Mouse (Mus musculus) CH12.LX (cell line): ENCODE results near the gene Arpp21. TPM values are rescaled to one million over a fixed set of nuclear protein-coding genes. Genes with fewer than 3 reads are reported as not detected.
A peak's percentile ranks its signal among the peaks of the same experiment; 100 is the strongest.

Source experiments
- DNase-seq: peaks from one replicate; pipeline ENCODE4 v3.0.0-alpha.2; 2013; ENCODE audit errors: extremely low read depth
- H3K27ac ChIP-seq: 2 replicates; pipeline ENCODE4 v1.5.1; 2012; ENCODE audit warnings: low read depth, mild to moderate bottlenecking, control low read depth, moderate library complexity; ENCODE audit not compliant: insufficient read depth
- H3K27me3 ChIP-seq: replicated peaks from 2 replicates; pipeline ENCODE3; 2012; ENCODE audit warnings: inconsistent platforms
- H3K36me3 ChIP-seq, 2 experiments: replicated peaks in 1 of 2; 2 replicates each; pipeline versions ENCODE3 to v1.6.1; 2012; ENCODE audit warnings: inconsistent platforms in 1 of 2, low read length in 1 of 2, mild to moderate bottlenecking in 1 of 2, mixed read lengths in 1 of 2, moderate library complexity in 1 of 2; ENCODE audit not compliant: control insufficient read depth in 1 of 2, insufficient read depth in 1 of 2
- H3K4me1 ChIP-seq, 2 experiments: 2 replicates each; pipeline ENCODE4 v1.6.1; 2012; ENCODE audit warnings: inconsistent platforms in 1 of 2, moderate library complexity in 1 of 2; ENCODE audit not compliant: insufficient read depth in 2 of 2, control insufficient read depth in 1 of 2
- H3K4me2 ChIP-seq: 2 replicates; pipeline ENCODE4 v1.6.1; 2012; ENCODE audit warnings: low read depth, mild to moderate bottlenecking, control low read depth; ENCODE audit not compliant: poor library complexity, insufficient read depth, severe bottlenecking
- H3K4me3 ChIP-seq, 3 experiments: fragments of 150-350 bp in 1 of 3; sonication (generic) in 1 of 3; replicated peaks in 1 of 3; 2 replicates each; pipeline versions ENCODE3 to v1.5.1; 2011 to 2012; ENCODE audit warnings: low read depth in 2 of 3, low read length in 2 of 3, mild to moderate bottlenecking in 2 of 3, moderate library complexity in 2 of 3, control low read depth in 1 of 3, improper control_type of control experiment in 1 of 3, inconsistent platforms in 1 of 3, mixed read lengths in 1 of 3; ENCODE audit not compliant: poor library complexity in 1 of 3
- H3K79me2 ChIP-seq: replicated peaks from 2 replicates; pipeline ENCODE4 v1.6.1; 2012; ENCODE audit warnings: mild to moderate bottlenecking, moderate library complexity; ENCODE audit not compliant: control insufficient read depth, poor library complexity, insufficient read depth, severe bottlenecking; ENCODE audit errors: extremely low read depth
- H3K9ac ChIP-seq: 2 replicates; pipeline ENCODE4 v1.6.1; 2012; ENCODE audit warnings: low read depth, mild to moderate bottlenecking, control low read depth, moderate library complexity; ENCODE audit not compliant: insufficient read depth
- H3K9me3 ChIP-seq: replicated peaks from 2 replicates; pipeline ENCODE3; 2012; ENCODE audit warnings: low read length, inconsistent platforms, mixed read lengths
- CHD2 ChIP-seq: IDR thresholded peaks from 2 replicates; pipeline ENCODE4 v1.6.1; 2011; ENCODE audit warnings: low read length, improper control_type of control experiment
- CTCF ChIP-seq, 2 experiments: IDR thresholded peaks in 1 of 2; conservative IDR thresholded peaks in 1 of 2; 2 replicates each; pipeline ENCODE4 v1.5.1; 2011 to 2012; ENCODE audit warnings: low read depth in 2 of 2, low read length in 2 of 2, improper control_type of control experiment in 1 of 2, inconsistent platforms in 1 of 2, mild to moderate bottlenecking in 1 of 2, moderate library complexity in 1 of 2
- HCFC1 ChIP-seq: IDR thresholded peaks from 2 replicates; pipeline ENCODE4 v1.6.1; 2012; ENCODE audit warnings: low read depth, mild to moderate bottlenecking, inconsistent platforms, low read length, improper control_type of control experiment
- MAFK ChIP-seq: IDR thresholded peaks from 2 replicates; pipeline ENCODE4 v1.6.1; 2011; ENCODE audit warnings: low read length, improper control_type of control experiment; ENCODE audit not compliant: insufficient replicate concordance
- MAX ChIP-seq: IDR thresholded peaks from 2 replicates; pipeline ENCODE4 v1.6.1; 2011; ENCODE audit warnings: low read length, improper control_type of control experiment
- MXI1 ChIP-seq: IDR thresholded peaks from 2 replicates; pipeline ENCODE4 v1.6.1; 2011; ENCODE audit warnings: mild to moderate bottlenecking, low read depth, low read length, improper control_type of control experiment
- MYC ChIP-seq: IDR thresholded peaks from 2 replicates; pipeline ENCODE4 v1.6.1; 2011; ENCODE audit warnings: low read depth, mild to moderate bottlenecking, improper control_type of control experiment, low read length
- NELFE ChIP-seq: IDR thresholded peaks from 2 replicates; pipeline ENCODE4 v1.6.1; 2011; ENCODE audit warnings: low read depth, low read length, improper control_type of control experiment
- PAX5 ChIP-seq: IDR thresholded peaks from 2 replicates; pipeline ENCODE4 v1.6.1; 2012; ENCODE audit warnings: low read length, inconsistent platforms, mixed read lengths
- POLR2AphosphoS2 ChIP-seq: IDR thresholded peaks from 2 replicates; pipeline ENCODE4 v1.6.1; 2011; ENCODE audit warnings: low read depth, low read length, improper control_type of control experiment
- SMC3 ChIP-seq: IDR thresholded peaks from 2 replicates; pipeline ENCODE4 v1.6.1; 2011; ENCODE audit warnings: low read depth, low read length, improper control_type of control experiment
- UBTF ChIP-seq: IDR thresholded peaks from 2 replicates; pipeline ENCODE4 v1.6.1; 2012; ENCODE audit warnings: low read depth, mild to moderate bottlenecking, inconsistent platforms, low read length, improper control_type of control experiment, moderate library complexity
- USF1 ChIP-seq: IDR thresholded peaks from 2 replicates; pipeline ENCODE4 v1.6.1; 2014; ENCODE audit warnings: low read depth, mild to moderate bottlenecking, inconsistent platforms, low read length, improper control_type of control experiment
- USF2 ChIP-seq: conservative IDR thresholded peaks from 2 replicates; pipeline ENCODE4 v1.6.1; 2011; ENCODE audit warnings: low read depth, low read length, improper control_type of control experiment
- ZC3H11A ChIP-seq: IDR thresholded peaks from 2 replicates; pipeline ENCODE4 v1.6.1; 2012; ENCODE audit warnings: low read depth, mild to moderate bottlenecking, inconsistent platforms, low read length, improper control_type of control experiment
- ZKSCAN1 ChIP-seq: IDR thresholded peaks from 2 replicates; pipeline ENCODE4 v1.6.1; 2012; ENCODE audit warnings: low read depth, inconsistent platforms, low read length, improper control_type of control experiment, borderline replicate concordance
- ZMIZ1 ChIP-seq: IDR thresholded peaks from 2 replicates; pipeline ENCODE4 v1.6.1; 2012; ENCODE audit warnings: low read depth, mild to moderate bottlenecking, inconsistent platforms, low read length, improper control_type of control experiment
- dilution Hi-C: fragments of 300-500 bp; cut with MboI; formaldehyde crosslinking; loops from 2 replicates; pipeline ENCODE4 v1.14.3; 2020; ENCODE audit warnings: low sequenced_read_pairs; ENCODE audit not compliant: extremely low pct_unique_long_range_greater_than_20kb, extremely low pct_ligation_motif_present
- in situ Hi-C: fragments of 300-500 bp; cut with MboI; formaldehyde crosslinking; loops from 3 replicates; pipeline ENCODE4 v1.14.3; 2019; ENCODE audit warnings: low sequenced_read_pairs, low pct_ligation_motif_present, low pct_unique_long_range_greater_than_20kb, mixed read lengths
- polyA plus RNA-seq: library from polyadenylated mRNA; unstranded; fragments of >175 nt; gene quantifications from 2 replicates; pipeline ENCODE4 v1.2.1, GENCODE M21; 2012; ENCODE audit warnings: low read depth; ENCODE audit not compliant: insufficient read length
- total RNA-seq, 2 experiments: library from RNA; depleted of rRNA; stranded (reverse); fragments of 300-350 nt in 1 of 2; fragments of >200 nt in 1 of 2; gene quantifications; 2 replicates each; pipeline ENCODE4 v1.2.3; 2012 to 2014

The Arpp21 gene
- total and polyA plus RNA-seq, 3 experiments = not detected

DNA sequence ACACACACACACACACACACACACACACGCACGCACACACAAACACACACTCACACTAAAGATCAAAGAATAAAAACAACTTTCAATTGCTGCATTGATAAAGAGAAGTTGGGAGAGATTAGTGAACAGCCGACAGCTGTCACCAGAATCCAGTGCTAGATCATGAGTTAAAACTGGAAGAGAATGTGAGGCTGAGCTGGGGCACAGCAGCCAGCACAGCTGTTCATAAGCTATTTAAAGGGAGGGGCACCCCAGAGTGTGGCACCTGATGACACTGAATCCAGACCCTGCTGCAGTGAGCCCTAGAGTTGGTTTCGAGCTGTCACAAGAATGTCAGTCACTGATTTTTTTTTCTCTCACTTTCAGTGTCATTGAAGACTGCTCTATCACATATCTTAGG lies 14.0 kb upstream of the Arpp21 start:
- TF ChIP-seq POLR2AphosphoS2 = no peak
- no peak for TF ChIP-seq ZKSCAN1
- no peak for TF ChIP-seq USF1
- no peak for TF ChIP-seq SMC3
- TF ChIP-seq MYC = no peak
- TF ChIP-seq MXI1 = no peak
- no peak for TF ChIP-seq ZC3H11A
- no peak for TF ChIP-seq CHD2
- no peak for TF ChIP-seq MAFK
- no peak for TF ChIP-seq USF2
- no peak for TF ChIP-seq HCFC1
- no peaks in the 10 kb centered on the region for H3K27me3 ChIP-seq
- H3K79me2 ChIP-seq = no peaks in the 10 kb centered on the region
- in situ Hi-C loops = no loop called here
- H3K4me1 ChIP-seq = no peaks in the 10 kb centered on the region
- peaks cover 53% of the 10 kb centered on the region for H3K9me3 ChIP-seq
- no peak overlapping the region for H3K4me2 ChIP-seq
- no peak overlapping the region for H3K9ac ChIP-seq
- H3K4me3 ChIP-seq = no peak overlapping the region
- DNase-seq = no peak
- H3K27ac ChIP-seq = no peak overlapping the region
- dilution Hi-C loops = no loop called here
- H3K36me3 ChIP-seq = no peaks in the 10 kb centered on the region

DNA sequence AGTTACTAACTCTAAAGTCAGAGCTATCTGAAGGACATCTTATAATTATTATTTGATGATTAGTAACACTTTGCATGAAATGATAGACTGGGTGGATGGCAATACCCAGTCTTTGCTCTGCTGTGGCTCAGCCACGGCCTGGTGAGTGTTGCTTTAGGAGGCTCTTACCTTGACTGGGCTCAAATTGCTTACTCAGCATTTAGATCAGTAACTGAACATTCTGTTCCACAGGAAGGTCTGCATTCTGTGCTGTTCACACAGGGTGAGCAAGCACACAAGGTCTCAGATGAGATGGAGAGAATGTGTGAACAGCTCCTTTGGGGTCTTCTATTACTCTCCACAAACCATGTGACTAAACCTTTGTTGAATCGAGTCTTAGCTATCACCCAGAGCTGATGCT lies 11.4 kb upstream of the Arpp21 start:
- no peak overlapping the region for H3K9ac ChIP-seq
- H3K27ac ChIP-seq = no peak overlapping the region
- no peak for TF ChIP-seq NELFE
- no peak for TF ChIP-seq CTCF (conservative IDR thresholded peaks at IDR 0.05 in 1 of 2, IDR thresholded peaks at IDR 0.05 in 1 of 2; ENCODE audit: low read depth in 2 of 2, low read length in 2 of 2)
- peak; percentile 68; the same call in 1 of the 2 replicates for TF ChIP-seq MAFK
- DNase-seq = no peak
- H3K4me1 ChIP-seq = no peaks in the 10 kb centered on the region
- peaks cover 52% of the 10 kb centered on the region for H3K9me3 ChIP-seq
- no peak overlapping the region for H3K4me2 ChIP-seq
- in situ Hi-C loops = no loop called here
- dilution Hi-C loops = no loop called here
- H3K4me3 ChIP-seq = no peak overlapping the region
- no peaks in the 10 kb centered on the region for H3K79me2 ChIP-seq
- H3K27me3 ChIP-seq = no peaks in the 10 kb centered on the region
- H3K36me3 ChIP-seq = no peaks in the 10 kb centered on the region

- dilution Hi-C loops = no loop called here
- DNase-seq = no peak
- Histone ChIP-seq H3K4me1 (no peaks in the 10 kb centered on the region), H3K36me3 (no peaks in the 10 kb centered on the region), H3K4me2 (no peak overlapping the region), H3K9me3 (peaks cover 63% of the 10 kb centered on the region), H3K27me3 (no peaks in the 10 kb centered on the region), H3K79me2 (no peaks in the 10 kb centered on the region), H3K9ac (no peak overlapping the region), H3K4me3 (no peak overlapping the region), H3K27ac (no peak overlapping the region)
- TF ChIP-seq PAX5 = no peak
- TF ChIP-seq ZMIZ1 = no peak
- TF ChIP-seq UBTF = no peak
- no peak for TF ChIP-seq USF1
- no peak for TF ChIP-seq MAX
- in situ Hi-C loops = no loop called here
These were observed 2.4 kb upstream of the Arpp21 start for GRCm38 (mm10) chr9:112238168-112238567.
